Mouse (Mus musculus) stomach, postnatal 0 days (tissue): Measurements from ENCODE around the gene Slc35f6. TPM values are rescaled to one million over a fixed set of nuclear protein-coding genes. Genes with fewer than 3 reads are reported as not detected.

Source experiments
- ATAC-seq: fragments of 200-750 bp; cut with Nextera tagmentation; 2 replicates; pipeline ENCODE4 v1.8.0; 2017; ENCODE audit not compliant: low FRiP score, low TSS enrichment
- DNase-seq: peaks from one replicate; pipeline ENCODE4 v3.0.0-alpha.2; 2016; ENCODE audit warnings: low spot score
- H3K27ac ChIP-seq: fragments of 300-500 bp; sonication (generic); replicated peaks from 2 replicates; pipeline ENCODE4 v1.5.1; 2014; ENCODE audit warnings: mild to moderate bottlenecking, control low read depth
- H3K27me3 ChIP-seq: fragments of 300-500 bp; sonication (generic); 2 replicates; pipeline ENCODE4 v1.6.1; 2014; ENCODE audit warnings: low read length; ENCODE audit not compliant: control insufficient read depth, insufficient read depth
- H3K36me3 ChIP-seq: fragments of 300-500 bp; sonication (generic); 2 replicates; pipeline ENCODE4 v1.6.1; 2014; ENCODE audit warnings: low read length, mixed read lengths; ENCODE audit not compliant: control insufficient read depth, insufficient read depth
- H3K4me1 ChIP-seq: fragments of 300-500 bp; sonication (generic); replicated peaks from 2 replicates; pipeline ENCODE4 v1.6.1; 2014; ENCODE audit warnings: antibody characterized with exemption; ENCODE audit not compliant: control insufficient read depth, insufficient read depth
- H3K4me2 ChIP-seq: fragments of 300-500 bp; sonication (generic); replicated peaks from 2 replicates; pipeline ENCODE4 v1.6.1; 2014; ENCODE audit warnings: low read depth, mild to moderate bottlenecking, control low read depth, moderate library complexity
- H3K4me3 ChIP-seq: fragments of 300-500 bp; sonication (generic); 2 replicates; pipeline ENCODE4 v1.5.1; 2014; ENCODE audit warnings: low read depth, low read length, control low read depth
- H3K9ac ChIP-seq: fragments of 300-500 bp; sonication (generic); 2 replicates; pipeline ENCODE4 v1.6.1; 2014; ENCODE audit warnings: mild to moderate bottlenecking, low read length, control low read depth, mixed read lengths
- H3K9me3 ChIP-seq: fragments of 300-500 bp; sonication (generic); 2 replicates; pipeline ENCODE4 v1.6.1; 2016; ENCODE audit warnings: low read length; ENCODE audit not compliant: control insufficient read depth
- CTCF ChIP-seq: IDR thresholded peaks from 2 replicates; pipeline ENCODE4 v1.5.1; 2016; ENCODE audit warnings: antibody characterized with exemption, low read depth, mild to moderate bottlenecking, moderate library complexity
- EP300 ChIP-seq: optimal IDR thresholded peaks from 2 replicates; pipeline ENCODE3; 2016; ENCODE audit warnings: antibody characterized with exemption
- WGBS: fragments of 180-500 bp; shearing (Covaris S2); extraction: QIAGEN DNeasy Blood & Tissue Kit; methylation state at CpG from one replicate; pipeline ENCODE4 v1.1.7; 2014; 5-methylcytosine and 5-hydroxymethylcytosine counted together
- polyA plus RNA-seq: library from polyadenylated mRNA; unstranded; fragments of >200 nt; fragmentation: Nextera tagmentation; extraction: Ambion mirVana; gene quantifications from 2 replicates; pipeline ENCODE4 v1.2.1, GENCODE M21; 2015

The Slc35f6 gene
- polyA plus RNA-seq, 1 experiment from 2014 or later, result 30.6 TPM

DNA sequence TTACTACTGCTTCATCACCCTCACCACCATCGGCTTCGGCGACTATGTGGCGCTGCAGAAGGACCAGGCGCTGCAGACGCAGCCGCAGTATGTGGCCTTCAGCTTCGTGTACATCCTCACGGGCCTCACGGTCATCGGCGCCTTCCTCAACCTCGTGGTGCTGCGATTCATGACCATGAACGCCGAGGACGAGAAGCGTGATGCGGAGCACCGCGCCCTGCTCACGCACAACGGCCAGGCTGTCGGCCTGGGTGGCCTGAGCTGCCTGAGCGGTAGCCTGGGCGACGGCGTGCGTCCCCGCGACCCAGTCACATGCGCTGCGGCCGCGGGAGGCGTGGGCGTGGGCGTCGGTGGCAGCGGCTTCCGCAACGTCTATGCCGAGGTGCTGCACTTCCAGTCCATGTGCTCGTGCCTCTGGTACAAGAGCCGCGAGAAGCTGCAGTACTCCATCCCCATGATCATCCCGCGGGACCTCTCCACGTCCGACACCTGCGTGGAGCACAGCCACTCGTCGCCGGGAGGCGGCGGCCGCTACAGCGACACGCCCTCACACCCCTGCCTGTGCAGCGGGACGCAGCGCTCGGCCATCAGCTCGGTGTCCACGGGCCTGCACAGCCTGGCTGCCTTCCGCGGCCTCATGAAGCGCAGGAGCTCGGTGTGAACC is 25.4 kb upstream of the Slc35f6 start:
- Histone ChIP-seq H3K4me2 (peak overlapping the region; percentile 53), H3K9ac (no peak overlapping the region; the same call in 1 of the 2 replicates), H3K27me3 (no peaks in the 10 kb centered on the region), H3K4me1 (peaks cover 4% of the 10 kb centered on the region), H3K36me3 (no peaks in the 10 kb centered on the region), H3K27ac (no peak overlapping the region), H3K9me3 (no peaks in the 10 kb centered on the region), H3K4me3 (peak overlapping the region; percentile 19)
- no peak for TF ChIP-seq EP300
- TF ChIP-seq CTCF, result peak; percentile 29; the same call in 1 of the 2 replicates
- WGBS, result 16% methylated on average over 69 of the region's 69 CpGs
- DNase-seq, result peak; percentile 57
- ATAC-seq, result peak; percentile 44

DNA sequence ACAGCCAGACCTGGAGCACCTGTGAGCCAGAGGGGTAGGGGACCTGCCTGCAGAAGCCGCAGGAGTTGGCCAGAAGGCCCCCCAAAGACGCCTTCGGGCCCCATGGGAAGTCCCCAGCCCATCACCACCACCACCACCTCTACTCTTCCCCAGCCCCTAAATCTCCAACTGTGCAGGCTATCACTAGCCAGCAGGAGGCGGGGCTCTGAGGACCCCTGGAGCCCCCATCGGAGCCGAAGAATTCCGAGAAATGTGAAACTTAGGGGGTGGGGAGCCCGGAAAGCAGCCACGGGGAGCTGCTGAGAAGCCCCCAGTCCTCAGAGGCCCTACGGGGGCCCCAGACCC is 24.9 kb upstream of the Slc35f6 start:
- Histone ChIP-seq H3K36me3 (no peaks in the 10 kb centered on the region), H3K27ac (no peak overlapping the region), H3K4me1 (peaks cover 3% of the 10 kb centered on the region), H3K9ac (0 out of 2 replicates have a peak overlapping the region, but pooled peaks have one; percentile 13), H3K4me2 (peak overlapping the region; percentile 53), H3K4me3 (peak overlapping the region; percentile 19), H3K27me3 (no peaks in the 10 kb centered on the region), H3K9me3 (no peaks in the 10 kb centered on the region)
- TF ChIP-seq EP300, result no peak
- TF ChIP-seq CTCF, result no peak
- no peak for ATAC-seq
- no peak for DNase-seq
- WGBS, result 19% methylated on average over 10 of the region's 10 CpGs

- H3K9me3 ChIP-seq, result no peaks in the 10 kb centered on the region
- H3K9ac ChIP-seq, result no peak overlapping the region
- H3K27me3 ChIP-seq, result no peaks in the 10 kb centered on the region
- DNase-seq, result no peak
- no peak overlapping the region for H3K4me3 ChIP-seq
- 84% methylated on average over 2 of the region's 2 CpGs for WGBS
- no peaks in the 10 kb centered on the region; the same call in 1 of the 2 replicates for H3K4me1 ChIP-seq
- no peak overlapping the region for H3K4me2 ChIP-seq
- no peak for ATAC-seq
- TF ChIP-seq EP300 (no peak), CTCF (no peak)
- no peaks in the 10 kb centered on the region for H3K36me3 ChIP-seq
- no peak overlapping the region for H3K27ac ChIP-seq
These were observed 24.4 kb upstream of the Slc35f6 start for GRCm38 (mm10) chr5:30623380-30623779.

GRCm38 (mm10) chr5:30624311-30624710 is 23.4 kb upstream of the Slc35f6 start:
- Histone ChIP-seq H3K9me3 (no peaks in the 10 kb centered on the region), H3K4me3 (no peak overlapping the region), H3K27me3 (no peaks in the 10 kb centered on the region), H3K36me3 (no peaks in the 10 kb centered on the region), H3K4me2 (peak overlapping the region; percentile 17; the same call in 1 of the 2 replicates), H3K9ac (no peak overlapping the region), H3K4me1 (no peaks in the 10 kb centered on the region; the same call in 1 of the 2 replicates), H3K27ac (no peak overlapping the region)
- no peak for ATAC-seq
- TF ChIP-seq CTCF, result no peak
- no peak for TF ChIP-seq EP300
- no peak for DNase-seq
- WGBS, result 64% methylated on average over 1 of the region's 1 CpGs

GRCm38 (mm10) chr5:30624908-30625307 is 22.8 kb upstream of the Slc35f6 start:
- H3K27ac ChIP-seq, result peak overlapping the region; percentile 56; the same call in 1 of the 2 replicates
- H3K4me2 ChIP-seq, result peak overlapping the region; percentile 17; the same call in 1 of the 2 replicates
- peak overlapping the region; percentile 27; the same call in 1 of the 2 replicates for H3K9ac ChIP-seq
- no peak for TF ChIP-seq CTCF
- TF ChIP-seq EP300, result no peak
- no peak overlapping the region for H3K4me3 ChIP-seq
- no peaks in the 10 kb centered on the region for H3K27me3 ChIP-seq
- 49% methylated on average over 4 of the region's 4 CpGs for WGBS
- no peaks in the 10 kb centered on the region for H3K9me3 ChIP-seq
- H3K36me3 ChIP-seq, result no peaks in the 10 kb centered on the region
- no peaks in the 10 kb centered on the region; the same call in 1 of the 2 replicates for H3K4me1 ChIP-seq
- DNase-seq (no peak), ATAC-seq (0 out of 2 replicates have a peak, but pooled peaks have one; percentile 1)

DNA sequence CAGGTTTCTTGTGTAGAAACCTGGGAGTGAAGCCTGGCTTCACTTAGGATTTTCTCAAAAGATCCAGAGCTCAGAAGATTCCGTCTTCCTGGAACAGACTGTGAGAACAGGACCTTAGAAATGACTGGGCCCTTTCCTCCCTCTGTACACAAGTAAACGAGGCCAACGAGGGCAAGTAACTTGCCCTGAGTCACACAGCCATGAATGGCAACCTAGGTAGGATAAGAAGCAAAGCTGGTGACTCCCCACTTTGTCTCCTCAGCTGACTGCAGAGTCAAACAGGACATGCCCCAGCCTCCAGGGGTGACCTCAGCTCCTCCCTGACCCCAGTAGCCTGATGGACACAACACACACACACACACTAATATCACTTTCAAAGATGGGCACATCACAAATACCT is 22.4 kb upstream of the Slc35f6 start:
- Histone ChIP-seq H3K9ac (peak overlapping the region; percentile 27; the same call in 1 of the 2 replicates), H3K4me1 (no peaks in the 10 kb centered on the region; the same call in 1 of the 2 replicates), H3K4me2 (no peak overlapping the region), H3K36me3 (no peaks in the 10 kb centered on the region), H3K27me3 (no peaks in the 10 kb centered on the region), H3K9me3 (no peaks in the 10 kb centered on the region), H3K4me3 (no peak overlapping the region), H3K27ac (0 out of 2 replicates have a peak overlapping the region, but pooled peaks have one; percentile 56)
- peak; percentile 69 for ATAC-seq
- WGBS, result 56% methylated on average over 3 of the region's 3 CpGs
- no peak for DNase-seq
- TF ChIP-seq EP300 (no peak), CTCF (no peak)
